Mouse (Mus musculus): ENCODE results near the gene Insm2. TPM values are rescaled to one million over a fixed set of nuclear protein-coding genes. Genes with fewer than 3 reads are reported as not detected.

The Insm2 gene
- polyA plus RNA-seq, 1 experiment from 2014 or later, result not detected

GRCm38 (mm10) chr12:55607902-55608301, 8.7 kb downstream of the Insm2 start:
- Histone ChIP-seq H3K27me3 (ENCODE audit: control insufficient read depth, insufficient read depth, low read length) (no peaks in the 10 kb centered on the region), H3K9ac (ENCODE audit: low read length) (no peak overlapping the region), H3K36me3 (ENCODE audit: control insufficient read depth, insufficient read depth, low read length) (peaks cover 24% of the 10 kb centered on the region), H3K4me3 (ENCODE audit: control insufficient read depth in 1 of 2, insufficient read depth in 1 of 2, low read depth in 1 of 2, low read length in 2 of 2) (no peak overlapping the region), H3K4me1 (ENCODE audit: control insufficient read depth in 2 of 2, insufficient read depth in 2 of 2, low read length in 2 of 2) (no peaks in the 10 kb centered on the region), H3K4me2 (ENCODE audit: low read length) (no peak overlapping the region), H3K9me3 (ENCODE audit: control insufficient read depth, low read length) (no peaks in the 10 kb centered on the region), H3K27ac (replicated peaks in 1 of 2; ENCODE audit: control insufficient read depth in 1 of 2, insufficient read depth in 1 of 2, low read depth in 2 of 2, low read length in 2 of 2) (no peak overlapping the region)
- no peak for ATAC-seq (ENCODE audit: insufficient number of reproducible peaks, insufficient read depth, low FRiP score, low read depth)
- WGBS, result 49% methylated on average over 4 of the region's 4 CpGs

- no peaks in the 10 kb centered on the region for H3K4me1 ChIP-seq (ENCODE audit: control insufficient read depth in 2 of 2, insufficient read depth in 2 of 2, low read length in 2 of 2)
- H3K9ac ChIP-seq (ENCODE audit: low read length), result no peak overlapping the region
- H3K4me2 ChIP-seq (ENCODE audit: low read length), result no peak overlapping the region
- WGBS, result 33% methylated on average over 2 of the region's 2 CpGs
- no peak for ATAC-seq (ENCODE audit: insufficient number of reproducible peaks, insufficient read depth, low FRiP score, low read depth)
- H3K4me3 ChIP-seq (ENCODE audit: control insufficient read depth in 1 of 2, insufficient read depth in 1 of 2, low read depth in 1 of 2, low read length in 2 of 2), result no peak overlapping the region
- H3K27me3 ChIP-seq (ENCODE audit: control insufficient read depth, insufficient read depth, low read length), result no peaks in the 10 kb centered on the region
- no peak overlapping the region for H3K27ac ChIP-seq (replicated peaks in 1 of 2; ENCODE audit: control insufficient read depth in 1 of 2, insufficient read depth in 1 of 2, low read depth in 2 of 2, low read length in 2 of 2)
- 0 out of 2 replicates have a peak, but pooled peaks cover 14% of the 10 kb centered on the region for H3K36me3 ChIP-seq (ENCODE audit: control insufficient read depth, insufficient read depth, low read length)
- no peaks in the 10 kb centered on the region for H3K9me3 ChIP-seq (ENCODE audit: control insufficient read depth, low read length)
Measured at GRCm38 (mm10) chr12:55610812-55611211, 11.6 kb downstream of the Insm2 start.

GRCm38 (mm10) chr12:55620321-55620720, 21.1 kb downstream of the Insm2 start:
- Histone ChIP-seq H3K9ac (ENCODE audit: low read length) (no peak overlapping the region), H3K36me3 (ENCODE audit: control insufficient read depth, insufficient read depth, low read length) (no peaks in the 10 kb centered on the region), H3K4me3 (ENCODE audit: control insufficient read depth in 1 of 2, insufficient read depth in 1 of 2, low read depth in 1 of 2, low read length in 2 of 2) (no peak overlapping the region), H3K27ac (replicated peaks in 1 of 2; ENCODE audit: control insufficient read depth in 1 of 2, insufficient read depth in 1 of 2, low read depth in 2 of 2, low read length in 2 of 2) (no peak overlapping the region), H3K9me3 (ENCODE audit: control insufficient read depth, low read length) (no peaks in the 10 kb centered on the region), H3K4me1 (ENCODE audit: control insufficient read depth in 2 of 2, insufficient read depth in 2 of 2, low read length in 2 of 2) (no peaks in the 10 kb centered on the region), H3K4me2 (ENCODE audit: low read length) (no peak overlapping the region), H3K27me3 (ENCODE audit: control insufficient read depth, insufficient read depth, low read length) (no peaks in the 10 kb centered on the region)
- ATAC-seq (ENCODE audit: insufficient number of reproducible peaks, insufficient read depth, low FRiP score, low read depth), result no peak
- 81% methylated on average over 2 of the region's 2 CpGs for WGBS

GRCm38 (mm10) chr12:55622615-55623245, 23.5 kb downstream of the Insm2 start:
- Histone ChIP-seq H3K4me3 (ENCODE audit: control insufficient read depth in 1 of 2, insufficient read depth in 1 of 2, low read depth in 1 of 2, low read length in 2 of 2) (no peak overlapping the region), H3K36me3 (ENCODE audit: control insufficient read depth, insufficient read depth, low read length) (no peaks in the 10 kb centered on the region), H3K4me2 (ENCODE audit: low read length) (no peak overlapping the region), H3K9ac (ENCODE audit: low read length) (no peak overlapping the region), H3K27ac (replicated peaks in 1 of 2; ENCODE audit: control insufficient read depth in 1 of 2, insufficient read depth in 1 of 2, low read depth in 2 of 2, low read length in 2 of 2) (no peak overlapping the region), H3K9me3 (ENCODE audit: control insufficient read depth, low read length) (no peaks in the 10 kb centered on the region), H3K27me3 (ENCODE audit: control insufficient read depth, insufficient read depth, low read length) (no peaks in the 10 kb centered on the region), H3K4me1 (ENCODE audit: control insufficient read depth in 2 of 2, insufficient read depth in 2 of 2, low read length in 2 of 2) (no peaks in the 10 kb centered on the region)
- WGBS, result 46% methylated on average over 3 of the region's 3 CpGs
- ATAC-seq (ENCODE audit: insufficient number of reproducible peaks, insufficient read depth, low FRiP score, low read depth), result no peak

- no peak for ATAC-seq (ENCODE audit: insufficient number of reproducible peaks, insufficient read depth, low FRiP score, low read depth)
- H3K36me3 ChIP-seq (ENCODE audit: control insufficient read depth, insufficient read depth, low read length), result no peaks in the 10 kb centered on the region
- H3K27me3 ChIP-seq (ENCODE audit: control insufficient read depth, insufficient read depth, low read length), result no peaks in the 10 kb centered on the region
Measured at GRCm38 (mm10) chr12:55623254-55623653, 24.0 kb downstream of the Insm2 start.

GRCm38 (mm10) chr12:55626711-55627110, 27.5 kb downstream of the Insm2 start:
- Histone ChIP-seq H3K4me1 (ENCODE audit: control insufficient read depth in 2 of 2, insufficient read depth in 2 of 2, low read length in 2 of 2) (no peaks in the 10 kb centered on the region), H3K9me3 (ENCODE audit: control insufficient read depth, low read length) (no peaks in the 10 kb centered on the region), H3K4me3 (ENCODE audit: control insufficient read depth in 1 of 2, insufficient read depth in 1 of 2, low read depth in 1 of 2, low read length in 2 of 2) (no peak overlapping the region), H3K36me3 (ENCODE audit: control insufficient read depth, insufficient read depth, low read length) (0 out of 2 replicates have a peak, but pooled peaks cover 3% of the 10 kb centered on the region), H3K27ac (replicated peaks in 1 of 2; ENCODE audit: control insufficient read depth in 1 of 2, insufficient read depth in 1 of 2, low read depth in 2 of 2, low read length in 2 of 2) (no peak overlapping the region), H3K27me3 (ENCODE audit: control insufficient read depth, insufficient read depth, low read length) (no peaks in the 10 kb centered on the region), H3K4me2 (ENCODE audit: low read length) (no peak overlapping the region), H3K9ac (ENCODE audit: low read length) (no peak overlapping the region)
- no peak for ATAC-seq (ENCODE audit: insufficient number of reproducible peaks, insufficient read depth, low FRiP score, low read depth)
- 25% methylated on average over 4 of the region's 4 CpGs for WGBS

More at GRCm38 (mm10) chr12:55623254-55623653, 24.0 kb downstream of the Insm2 start:
- H3K4me2 ChIP-seq (ENCODE audit: low read length), result no peak overlapping the region
- no peak overlapping the region for H3K4me3 ChIP-seq (ENCODE audit: control insufficient read depth in 1 of 2, insufficient read depth in 1 of 2, low read depth in 1 of 2, low read length in 2 of 2)
- H3K9me3 ChIP-seq (ENCODE audit: control insufficient read depth, low read length), result no peaks in the 10 kb centered on the region
- no peak overlapping the region for H3K9ac ChIP-seq (ENCODE audit: low read length)
- H3K27ac ChIP-seq (replicated peaks in 1 of 2; ENCODE audit: control insufficient read depth in 1 of 2, insufficient read depth in 1 of 2, low read depth in 2 of 2, low read length in 2 of 2), result no peak overlapping the region
- WGBS, result 76% methylated on average over 5 of the region's 5 CpGs
- no peaks in the 10 kb centered on the region for H3K4me1 ChIP-seq (ENCODE audit: control insufficient read depth in 2 of 2, insufficient read depth in 2 of 2, low read length in 2 of 2)

GRCm38 (mm10) chr12:55648011-55648525, 48.8 kb downstream of the Insm2 start:
- WGBS, result 92% methylated on average over 7 of the region's 7 CpGs
- no peak overlapping the region for H3K4me2 ChIP-seq (ENCODE audit: low read length)
- no peak overlapping the region for H3K27ac ChIP-seq (replicated peaks in 1 of 2; ENCODE audit: control insufficient read depth in 1 of 2, insufficient read depth in 1 of 2, low read depth in 2 of 2, low read length in 2 of 2)
- peaks cover 10% of the 10 kb centered on the region; the same call in 1 of the 2 replicates for H3K36me3 ChIP-seq (ENCODE audit: control insufficient read depth, insufficient read depth, low read length)
- no peak for ATAC-seq (ENCODE audit: insufficient number of reproducible peaks, insufficient read depth, low FRiP score, low read depth)
- no peaks in the 10 kb centered on the region for H3K4me1 ChIP-seq (ENCODE audit: control insufficient read depth in 2 of 2, insufficient read depth in 2 of 2, low read length in 2 of 2)
- no peaks in the 10 kb centered on the region for H3K9me3 ChIP-seq (ENCODE audit: control insufficient read depth, low read length)
- no peaks in the 10 kb centered on the region for H3K27me3 ChIP-seq (ENCODE audit: control insufficient read depth, insufficient read depth, low read length)
- no peak overlapping the region for H3K4me3 ChIP-seq (ENCODE audit: control insufficient read depth in 1 of 2, insufficient read depth in 1 of 2, low read depth in 1 of 2, low read length in 2 of 2)
- H3K9ac ChIP-seq (ENCODE audit: low read length), result no peak overlapping the region

Data from heart, embryonic 14.5 days (tissue).